Mouse (Mus musculus) subcutaneous adipose tissue, adult 2 months (tissue): ENCODE data around the gene Fank1. TPM values are rescaled to one million over a fixed set of nuclear protein-coding genes. Genes with fewer than 3 reads are reported as not detected.

Source experiments
- polyA plus RNA-seq: library from polyadenylated mRNA; depleted of rRNA; stranded (reverse); fragments of >200 nt; gene quantifications from 2 replicates; pipeline ENCODE4 v1.2.3, GENCODE M21; 2012; ENCODE audit warnings: low replicate concordance; rRNA removed

Gene Fank1
- 0.17 and 0.30 TPM in 2 replicates for polyA plus RNA-seq

GRCm38 (mm10) chr7:133776626-133776996 lies at the start of gene Fank1:
Gene Fank1, plus strand, starts transcription at chr7:133776861.

GRCm38 (mm10) chr7:133782717-133783435 lies 6.2 kb downstream of the Fank1 start, which contains the start of gene Dhx32:
Gene Dhx32, minus strand, starts transcription at chr7:133782726.

Other genes with a start within 250 kb of the Fank1 start
- 0.17 TPM in 1 of 2 replicates, not detected in the other for gene Tex36, start 174.7 kb upstream of the Fank1 start, polyA plus RNA-seq
- gene Edrf1, start 139.3 kb upstream of the Fank1 start, polyA plus RNA-seq, result 7.5 and 14.9 TPM in 2 replicates
- not detected in 2 replicates for gene Mmp21, start 96.8 kb upstream of the Fank1 start, polyA plus RNA-seq
- 40.3 and 53.0 TPM in 2 replicates for gene Bccip, start 67.5 kb upstream of the Fank1 start, polyA plus RNA-seq
- 25.3 and 36.6 TPM in 2 replicates for gene Uros, start 66.8 kb upstream of the Fank1 start, polyA plus RNA-seq
- 63.5 and 126 TPM in 2 replicates for gene Dhx32, start 5.9 kb downstream of the Fank1 start, polyA plus RNA-seq